Mouse (Mus musculus) liver, embryonic 14.5 days (tissue): ENCODE results near the gene Vcl. TPM values are rescaled to one million over a fixed set of nuclear protein-coding genes. Genes with fewer than 3 reads are reported as not detected.

Source experiments
- ATAC-seq: fragments of 200-750 bp; cut with Nextera tagmentation; 2 replicates; pipeline ENCODE4 v1.8.0; 2017; ENCODE audit warnings: moderate number of reproducible peaks, mild to moderate bottlenecking, moderate library complexity; ENCODE audit not compliant: insufficient read depth
- DNase-seq, 3 experiments: peaks; one replicate each; pipeline ENCODE4 v3.0.0-alpha.2; 2012 to 2013; ENCODE audit warnings: low read depth in 3 of 3, low spot score in 3 of 3
- H3K27ac ChIP-seq: fragments of 300-500 bp; sonication (generic); 2 replicates; pipeline ENCODE4 v1.5.1; 2014; ENCODE audit warnings: moderate library complexity, mild to moderate bottlenecking, control low read depth, inconsistent platforms
- H3K27me3 ChIP-seq: fragments of 300-500 bp; sonication (generic); 2 replicates; pipeline ENCODE4 v1.6.1; 2014; ENCODE audit warnings: mild to moderate bottlenecking, low read length, moderate library complexity; ENCODE audit not compliant: control insufficient read depth, insufficient read depth
- H3K36me3 ChIP-seq: fragments of 300-500 bp; sonication (generic); replicated peaks from 2 replicates; pipeline ENCODE4 v1.6.1; 2014; ENCODE audit warnings: low read depth; ENCODE audit not compliant: control insufficient read depth, insufficient read depth
- H3K4me1 ChIP-seq, 2 experiments: fragments of 200-500 bp in 1 of 2; fragments of 300-500 bp in 1 of 2; sonication (generic) in 1 of 2; replicated peaks; 2 replicates each; pipeline ENCODE4 v1.6.1; 2012 to 2014; ENCODE audit warnings: antibody characterized with exemption in 1 of 2, inconsistent platforms in 1 of 2, low read length in 1 of 2; ENCODE audit not compliant: control insufficient read depth in 2 of 2, insufficient read depth in 2 of 2
- H3K4me2 ChIP-seq: fragments of 300-500 bp; sonication (generic); 2 replicates; pipeline ENCODE4 v1.6.1; 2014; ENCODE audit warnings: low read depth, mild to moderate bottlenecking, control low read depth, moderate library complexity
- H3K4me3 ChIP-seq, 2 experiments: fragments of 200-500 bp in 1 of 2; fragments of 300-500 bp in 1 of 2; sonication (generic) in 1 of 2; 2 replicates each; pipeline ENCODE4 v1.5.1; 2012 to 2014; ENCODE audit warnings: low read depth in 2 of 2, low read length in 2 of 2, mild to moderate bottlenecking in 2 of 2, control low read depth in 1 of 2, inconsistent platforms in 1 of 2, moderate library complexity in 1 of 2; ENCODE audit not compliant: insufficient read depth in 1 of 2
- H3K9ac ChIP-seq: fragments of 300-500 bp; sonication (generic); replicated peaks from 2 replicates; pipeline ENCODE4 v1.6.1; 2014; ENCODE audit warnings: mild to moderate bottlenecking, control low read depth, moderate library complexity
- H3K9me3 ChIP-seq: fragments of 300-500 bp; sonication (generic); 2 replicates; pipeline ENCODE4 v1.6.1; 2016; ENCODE audit warnings: low read length, mixed read lengths; ENCODE audit not compliant: control insufficient read depth
- CTCF ChIP-seq: IDR thresholded peaks from 2 replicates; pipeline ENCODE4 v1.5.1; 2016; ENCODE audit warnings: antibody characterized with exemption, low read depth, control low read depth
- EP300 ChIP-seq: IDR thresholded peaks from 2 replicates; pipeline ENCODE4 v1.6.1; 2016; ENCODE audit warnings: antibody characterized with exemption, low read depth
- WGBS: fragments of 180-500 bp; shearing (Covaris S2); extraction: QIAGEN DNeasy Blood & Tissue Kit; methylation state at CpG from one replicate; pipeline ENCODE4 v1.1.7; 2014; ENCODE audit not compliant: insufficient replicate concordance; 5-methylcytosine and 5-hydroxymethylcytosine counted together
- polyA plus RNA-seq, 2 experiments: library from polyadenylated mRNA; depleted of rRNA in 1 of 2; stranded (reverse) in 1 of 2; unstranded in 1 of 2; fragments of >200 nt; fragmentation: Nextera tagmentation in 1 of 2; extraction: Ambion mirVana in 1 of 2; gene quantifications; 2 replicates each; pipeline versions ENCODE4 v1.2.1 to v1.2.3; 2012 to 2014

The Vcl gene
- polyA plus RNA-seq, 2 experiments = 16.5 to 17.1 TPM

GRCm38 (mm10) chr14:20927470-20928307 is 1.5 kb upstream of the Vcl start:
- DNase-seq = peak in 1 of 3 experiments; percentile 37
- peak overlapping the region; percentile 91 for H3K9ac ChIP-seq

GRCm38 (mm10) chr14:20928308-20928685 is 901 bp upstream of the Vcl start:
- Histone ChIP-seq H3K4me3 (peak overlapping the region; percentile 78 to 97), H3K36me3 (no peaks in the 10 kb centered on the region), H3K27ac (peak overlapping the region; percentile 77), H3K4me2 (peak overlapping the region; percentile 92), H3K9me3 (no peaks in the 10 kb centered on the region), H3K4me1 (peaks cover 40 to 42% of the 10 kb centered on the region in 2 experiments), H3K9ac (peak overlapping the region; percentile 91), H3K27me3 (no peaks in the 10 kb centered on the region)
- TF ChIP-seq CTCF = no peak
- TF ChIP-seq EP300 = no peak
- DNase-seq (no peak), ATAC-seq (no peak)
- 16% methylated on average over 4 of the region's 4 CpGs for WGBS

More at GRCm38 (mm10) chr14:20927470-20928307, 1.5 kb upstream of the Vcl start:
- peak overlapping the region; percentile 77 for H3K27ac ChIP-seq
- H3K27me3 ChIP-seq = no peaks in the 10 kb centered on the region
- H3K9me3 ChIP-seq = no peaks in the 10 kb centered on the region
- 18% methylated on average over 4 of the region's 4 CpGs for WGBS
- no peak for ATAC-seq
- H3K4me3 ChIP-seq = no peak overlapping the region; a peak in 1 of 4 replicates
- H3K36me3 ChIP-seq = no peaks in the 10 kb centered on the region
- H3K4me1 ChIP-seq = peaks cover 40 to 42% of the 10 kb centered on the region in 2 experiments
- TF ChIP-seq EP300 (peak; percentile 53), CTCF (no peak)
- H3K4me2 ChIP-seq = peak overlapping the region; percentile 92

GRCm38 (mm10) chr14:20929814-20930434 is 726 bp downstream of the Vcl start:
- Histone ChIP-seq H3K36me3 (no peaks in the 10 kb centered on the region), H3K9ac (peak overlapping the region; percentile 91), H3K4me3 (peak overlapping the region; percentile 80 to 97), H3K27ac (peak overlapping the region; percentile 77), H3K9me3 (no peaks in the 10 kb centered on the region), H3K4me2 (peak overlapping the region; percentile 92), H3K27me3 (no peaks in the 10 kb centered on the region), H3K4me1 (peaks cover 30 to 32% of the 10 kb centered on the region in 2 experiments)
- DNase-seq (peak in 2 of 3 experiments; percentile 48 to 51), ATAC-seq (peak; percentile 16; the same call in 1 of the 2 replicates)
- 1% methylated on average over 19 of the region's 19 CpGs for WGBS
- TF ChIP-seq CTCF (0 out of 2 replicates have a peak, but pooled peaks have one; percentile 2), EP300 (no peak)

- Histone ChIP-seq H3K36me3 (no peaks in the 10 kb centered on the region), H3K27me3 (no peaks in the 10 kb centered on the region), H3K27ac (peak overlapping the region; percentile 77), H3K4me2 (peak overlapping the region; percentile 92), H3K4me1 (peaks cover 33 to 36% of the 10 kb centered on the region in 2 experiments), H3K9ac (peak overlapping the region; percentile 91), H3K4me3 (peak overlapping the region; percentile 80 to 97), H3K9me3 (no peaks in the 10 kb centered on the region)
- no peak for DNase-seq
- TF ChIP-seq EP300 (no peak), CTCF (no peak)
- WGBS = 8% methylated on average over 8 of the region's 8 CpGs
- no peak for ATAC-seq
These were observed 1.5 kb downstream of the Vcl start for GRCm38 (mm10) chr14:20930481-20931391.
